Mouse (Mus musculus) liver, adult (tissue): Measurements from ENCODE around the gene Mycl.

Experiments
- GATA4 ChIP-seq: IDR thresholded peaks from 2 replicates; pipeline ENCODE4 v1.6.1; 2014; ENCODE audit warnings: mild to moderate bottlenecking, low read length; ENCODE audit not compliant: insufficient replicate concordance

Gene Mycl

DNA sequence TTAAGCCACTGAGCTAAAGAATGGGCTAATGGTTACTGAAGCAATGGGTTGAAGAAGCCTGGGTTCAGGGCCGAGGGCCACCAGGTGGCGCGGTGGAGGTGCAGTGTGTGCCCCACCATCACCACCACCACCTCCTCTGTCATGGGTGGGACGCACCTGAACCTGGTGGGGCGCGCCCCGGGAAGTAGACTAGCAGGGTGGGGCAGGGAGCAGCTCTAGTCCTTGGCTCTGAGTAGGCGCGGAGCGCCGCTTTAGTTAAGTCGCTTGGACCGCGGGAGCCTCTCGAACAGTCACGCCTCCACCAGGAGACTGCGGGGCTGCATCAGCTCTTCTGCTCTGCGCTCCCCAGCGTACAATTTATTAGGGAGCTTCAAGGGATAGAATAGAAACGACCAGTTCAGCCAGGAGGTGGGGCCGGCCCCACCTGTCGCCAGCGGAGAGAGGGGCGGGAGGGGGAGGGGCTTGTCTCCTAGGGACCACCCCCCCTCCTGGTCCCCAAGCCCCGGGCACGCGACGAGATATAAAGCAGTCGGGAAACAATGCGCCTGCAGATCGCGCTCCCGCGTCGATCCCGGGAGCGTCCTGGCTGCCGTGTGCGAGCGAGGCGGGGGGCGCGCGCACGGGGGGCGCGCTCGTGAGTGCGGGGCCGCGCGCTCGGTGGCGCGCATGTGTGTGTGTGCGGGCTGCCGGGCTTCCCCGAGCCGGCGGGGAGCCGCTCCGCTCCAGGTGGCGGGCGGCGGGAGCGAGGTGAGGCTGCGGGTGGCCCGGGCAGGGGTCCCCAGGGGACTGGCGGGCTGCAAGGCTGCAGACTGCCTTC is at the start of gene Mycl:
TSS of gene Mycl (plus strand) at position 249 of the 817 bp plus-strand sequence.
- no peak for TF ChIP-seq GATA4

DNA sequence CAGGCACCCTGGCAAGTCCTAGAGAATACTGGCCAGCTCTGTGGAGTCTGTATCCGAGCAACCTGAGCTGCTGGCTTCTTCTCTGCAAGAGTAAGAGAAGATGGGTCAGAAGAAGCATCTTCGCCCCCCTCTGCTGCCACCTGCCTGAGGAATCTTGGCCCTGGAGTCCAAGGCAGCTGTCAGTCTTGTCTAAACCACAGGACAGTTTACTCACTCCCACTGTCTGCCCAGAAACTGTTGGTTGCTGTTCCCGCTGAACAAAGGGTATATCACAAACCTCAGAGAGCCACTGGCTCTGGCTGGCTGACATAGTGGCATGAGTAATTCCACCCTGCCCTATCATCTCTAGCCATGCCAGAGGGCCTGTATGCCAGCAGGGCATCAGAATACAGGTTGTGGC is 48.2 kb upstream of the Mycl start:
- TF ChIP-seq GATA4 = no peak

DNA sequence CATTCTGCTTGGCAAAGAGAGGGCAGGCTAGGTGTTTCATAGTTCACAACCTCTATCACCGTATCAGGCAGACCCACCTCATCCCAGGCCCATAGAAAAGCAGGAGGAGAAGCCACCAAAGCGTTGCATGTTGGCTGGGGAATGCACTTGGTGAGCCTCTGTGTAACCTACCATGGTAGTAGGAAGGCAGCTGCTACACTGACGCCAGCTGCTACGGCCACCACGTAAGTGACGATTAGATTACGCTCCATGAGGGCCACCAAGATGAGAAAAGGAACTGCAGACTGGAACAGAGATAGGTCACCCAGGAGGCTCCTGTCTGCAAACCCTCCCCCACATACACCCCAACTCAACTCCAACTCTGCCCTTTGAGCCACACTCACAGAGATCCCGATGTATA is 46.4 kb upstream of the Mycl start:
- no peak for TF ChIP-seq GATA4

DNA sequence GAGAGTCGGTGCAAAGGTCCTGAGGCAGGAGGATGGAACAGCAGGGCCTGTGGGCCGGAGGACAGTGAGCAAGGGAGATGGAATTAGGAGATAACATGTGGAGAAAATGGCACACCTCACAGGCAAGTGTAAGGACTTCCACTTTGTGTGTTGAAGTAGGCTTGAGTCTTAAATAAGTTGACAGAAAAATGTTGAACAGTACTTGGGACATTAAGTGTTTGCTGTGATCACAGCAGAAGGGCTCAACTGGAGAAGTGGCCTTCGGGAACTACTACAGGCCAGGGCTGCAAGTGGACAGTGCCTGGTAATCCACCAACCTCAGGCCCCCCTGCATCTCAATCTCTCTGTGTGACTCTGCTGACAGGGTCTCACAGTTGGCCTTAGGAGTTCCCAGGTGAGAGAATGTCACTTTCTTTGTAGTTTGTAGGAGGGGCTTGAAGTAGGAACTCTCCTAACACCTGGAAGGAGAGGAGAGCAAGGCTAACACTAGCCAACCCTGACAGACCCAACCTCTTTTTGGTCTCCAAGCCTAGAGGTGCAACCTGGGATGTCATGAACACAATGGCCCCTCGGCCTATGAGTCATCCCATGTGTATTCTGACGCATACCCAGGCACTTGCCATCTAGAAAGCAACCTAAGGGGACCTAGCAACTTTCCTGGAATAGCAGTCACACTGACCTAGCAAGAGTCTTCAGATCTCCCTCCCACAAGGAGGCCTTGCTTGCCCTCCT is 40.6 kb upstream of the Mycl start:
- no peak for TF ChIP-seq GATA4

DNA sequence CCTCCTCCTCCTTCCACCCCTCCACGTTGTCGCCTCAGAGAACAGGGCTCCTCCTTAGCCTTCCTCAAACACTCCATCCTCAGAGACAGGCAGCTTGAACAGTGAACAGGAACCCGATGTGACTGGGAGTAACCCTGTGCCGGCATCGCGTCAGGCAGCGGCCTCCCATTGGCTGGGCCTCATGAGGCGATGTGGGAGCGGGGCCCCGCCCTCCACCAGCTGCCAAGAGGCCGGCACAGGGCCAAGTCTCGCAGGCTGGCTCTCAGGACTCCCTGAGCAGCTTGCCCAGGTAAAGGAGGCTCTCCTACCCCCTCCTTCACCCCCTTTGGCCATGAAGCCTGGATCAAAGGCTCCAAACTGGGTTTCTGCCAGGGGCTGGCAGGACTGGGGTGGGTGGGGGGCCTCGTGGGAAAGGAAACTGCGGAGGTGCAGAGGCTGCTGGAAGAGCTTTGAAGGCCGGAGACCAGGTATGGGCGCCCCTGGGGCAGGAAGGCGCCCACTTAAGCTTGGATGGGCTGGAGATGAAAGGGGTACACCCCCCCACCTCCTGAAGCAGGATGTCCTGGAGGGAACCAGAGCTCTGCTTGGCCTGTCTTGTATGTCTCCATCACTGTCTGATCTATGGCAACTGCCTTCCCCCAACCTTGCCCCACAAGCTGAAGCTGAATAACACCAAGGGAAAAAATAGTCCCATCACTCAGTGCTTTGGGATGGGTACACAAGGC is 39.9 kb upstream of the Mycl start:
- no peak for TF ChIP-seq GATA4

- TF ChIP-seq GATA4 = no peak
These were observed 39.2 kb upstream of the Mycl start for GRCm38 (mm10) chr4:122956301-122956700.

GRCm38 (mm10) chr4:122958491-122959031 is 36.9 kb upstream of the Mycl start:
- TF ChIP-seq GATA4 = no peak

DNA sequence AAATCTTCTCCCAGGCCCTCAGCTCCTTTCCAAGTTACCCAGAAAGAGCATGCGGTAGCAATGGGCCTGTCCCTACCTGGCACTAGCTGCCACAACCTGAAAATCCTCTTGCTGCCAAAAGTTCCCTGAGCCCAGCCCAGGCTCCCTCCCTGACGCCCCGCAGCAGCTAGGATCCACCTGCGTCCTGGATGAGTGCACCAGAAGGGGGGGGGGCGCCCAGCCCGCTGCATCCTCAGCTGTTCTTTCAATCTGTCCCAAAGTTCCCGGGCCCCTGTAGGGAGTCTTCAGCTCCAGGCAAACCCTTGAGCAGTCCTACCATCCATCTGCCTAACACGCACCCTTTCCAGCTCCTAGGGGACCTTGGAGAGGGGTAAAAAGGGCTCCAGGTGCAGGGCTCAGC is 35.6 kb upstream of the Mycl start:
- no peak for TF ChIP-seq GATA4

DNA sequence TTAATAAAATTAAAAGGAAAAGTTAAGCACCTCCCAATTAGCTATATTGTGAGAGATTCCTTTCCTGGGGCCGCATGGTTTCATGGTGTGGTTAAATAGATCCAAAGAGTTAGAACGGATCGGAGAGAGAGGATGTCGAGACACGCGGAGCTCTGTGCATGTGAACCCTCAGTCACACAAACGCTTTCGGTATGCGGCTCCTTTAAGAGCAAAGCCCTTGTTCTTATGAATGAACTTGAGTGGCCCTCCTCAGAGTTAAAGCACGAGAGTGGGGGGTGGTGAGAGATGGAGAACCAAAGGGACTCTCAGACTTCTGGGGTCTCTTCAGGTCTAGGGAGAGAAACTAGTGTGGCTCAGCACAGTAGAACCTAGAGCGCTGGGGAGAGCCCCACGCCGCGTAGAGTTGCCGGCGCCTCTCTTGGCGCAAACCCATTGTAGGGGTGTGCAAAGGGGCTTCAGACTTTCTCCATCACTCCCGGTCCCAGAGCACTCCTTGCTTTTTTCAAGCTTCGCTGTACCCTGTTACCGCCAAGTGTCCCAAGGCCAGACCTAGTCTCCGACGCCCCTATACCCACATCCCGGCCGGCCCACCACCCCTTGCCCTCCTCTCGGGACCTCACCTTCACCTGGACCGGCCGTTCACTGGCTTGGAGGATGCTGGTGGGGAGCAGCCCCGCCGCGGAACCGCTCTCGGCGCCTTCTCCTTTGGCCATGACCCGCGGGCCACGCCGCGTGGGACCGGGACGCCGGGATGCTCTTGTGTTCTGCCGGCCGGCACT is 34.9 kb upstream of the Mycl start:
- TF ChIP-seq GATA4 = no peak

GRCm38 (mm10) chr4:122961100-122961567 is 34.3 kb upstream of the Mycl start, which contains the start of gene Mfsd2a:
Mfsd2a (minus strand) TSS chr4:122961188.
- no peak for TF ChIP-seq GATA4

DNA sequence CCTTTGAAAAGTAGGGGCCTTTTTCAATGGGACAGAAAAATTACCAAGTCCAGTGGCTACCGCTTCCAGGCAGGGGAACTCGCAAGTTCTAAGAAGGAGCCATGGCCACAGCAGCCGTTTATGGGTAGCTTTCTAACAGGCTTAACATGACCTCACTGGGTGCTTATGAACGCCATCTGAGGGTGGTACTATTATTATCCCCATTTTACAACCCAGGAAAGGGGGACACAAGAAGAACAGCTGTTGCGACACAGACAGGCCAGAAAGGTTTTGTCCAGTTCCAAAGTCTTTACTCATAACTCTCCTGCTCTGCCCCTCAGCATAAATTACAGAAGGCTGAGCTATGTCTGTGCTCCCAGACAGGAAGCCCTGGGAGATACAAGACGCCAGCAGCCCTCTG is 33.9 kb upstream of the Mycl start:
- no peak for TF ChIP-seq GATA4

DNA sequence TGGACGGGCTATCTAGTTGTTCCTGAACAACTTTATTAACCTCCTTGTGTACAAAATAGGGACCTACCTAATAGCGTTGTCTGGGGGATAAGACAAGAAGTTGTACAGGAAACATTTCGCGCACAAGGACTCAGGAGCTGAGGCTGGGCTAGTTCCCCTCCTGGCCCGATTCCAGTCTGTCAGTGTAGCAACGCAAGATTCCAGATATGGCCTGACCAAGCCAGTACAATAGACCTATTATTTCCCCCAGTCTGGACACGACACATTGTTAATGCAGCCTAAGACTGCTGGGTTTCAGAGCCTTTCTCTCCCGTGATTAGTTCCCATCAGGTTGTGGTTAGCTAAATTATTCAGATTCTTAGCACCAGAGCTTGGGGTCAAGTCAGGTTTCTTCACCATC is 32.7 kb upstream of the Mycl start:
- no peak for TF ChIP-seq GATA4

- TF ChIP-seq GATA4 = no peak
These were observed 27.3 kb upstream of the Mycl start for GRCm38 (mm10) chr4:122968106-122968505.

DNA sequence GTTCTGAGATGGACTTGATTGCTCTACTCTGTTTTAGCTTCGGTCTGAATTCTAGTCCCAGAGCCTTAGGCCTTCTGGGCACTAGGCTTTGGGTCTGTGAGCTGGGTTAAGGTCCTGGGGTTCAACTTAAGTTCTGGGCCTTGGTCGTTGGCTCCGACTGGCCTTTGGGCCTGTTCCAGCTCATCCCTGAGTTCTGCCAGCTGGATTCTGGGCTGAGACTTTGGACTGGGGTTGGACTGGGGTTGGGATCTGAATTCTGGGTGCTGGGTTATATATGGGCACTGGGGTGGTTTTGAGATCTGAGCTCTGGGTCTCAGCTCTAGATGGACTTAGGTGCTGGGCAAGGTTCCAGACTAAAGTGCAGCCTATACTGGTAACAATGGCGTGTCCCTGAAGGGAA is 24.3 kb upstream of the Mycl start:
- no peak for TF ChIP-seq GATA4

DNA sequence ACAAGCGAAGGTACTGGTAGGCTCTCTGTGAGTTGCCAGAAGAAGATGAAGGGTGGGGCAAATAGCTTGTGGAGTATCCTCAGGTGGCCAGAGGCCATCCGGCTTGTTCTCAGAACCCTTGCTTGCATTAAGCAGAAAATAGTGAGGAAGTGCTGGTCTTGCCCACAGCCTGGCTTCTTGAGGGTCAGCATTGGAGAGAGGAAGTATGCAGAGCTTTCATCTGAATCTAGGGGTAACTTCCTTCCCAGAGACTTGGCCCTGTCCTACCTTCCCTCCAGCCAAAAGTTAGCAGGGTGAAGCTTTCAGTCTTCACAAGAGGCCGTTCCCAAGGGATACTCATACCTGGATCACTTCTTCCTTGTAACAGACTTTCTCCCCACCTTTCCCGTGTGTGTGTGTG is 23.8 kb upstream of the Mycl start:
- TF ChIP-seq GATA4 = no peak
